Mouse (Mus musculus) intestine, embryonic 15.5 days (tissue): ENCODE measurements around the gene Saa1. TPM values are rescaled to one million over a fixed set of nuclear protein-coding genes. Genes with fewer than 3 reads are reported as not detected.
A peak's percentile ranks its signal among the peaks of the same experiment; 100 is the strongest.

ENCODE experiments used
- ATAC-seq: fragments of 200-750 bp; cut with Nextera tagmentation; 2 replicates; pipeline ENCODE4 v1.8.0; 2017; ENCODE audit warnings: moderate TSS enrichment, moderate library complexity
- H3K27ac ChIP-seq: fragments of 300-500 bp; sonication (generic); 2 replicates; pipeline ENCODE4 v1.5.1; 2015; ENCODE audit warnings: mild to moderate bottlenecking, inconsistent platforms
- H3K27me3 ChIP-seq: fragments of 300-500 bp; sonication (generic); replicated peaks from 2 replicates; pipeline ENCODE4 v1.6.1; 2015; ENCODE audit warnings: inconsistent platforms
- H3K36me3 ChIP-seq: fragments of 300-500 bp; sonication (generic); 2 replicates; pipeline ENCODE4 v1.6.1; 2015; ENCODE audit warnings: inconsistent platforms
- H3K4me1 ChIP-seq: fragments of 300-500 bp; sonication (generic); replicated peaks from 2 replicates; pipeline ENCODE4 v1.6.1; 2015; ENCODE audit warnings: inconsistent platforms
- H3K4me2 ChIP-seq: fragments of 300-500 bp; sonication (generic); replicated peaks from 2 replicates; pipeline ENCODE4 v1.6.1; 2015; ENCODE audit warnings: mild to moderate bottlenecking, inconsistent platforms
- H3K4me3 ChIP-seq: fragments of 300-500 bp; sonication (generic); replicated peaks from 2 replicates; pipeline ENCODE4 v1.5.1; 2015; ENCODE audit warnings: inconsistent platforms
- H3K9ac ChIP-seq: fragments of 300-500 bp; sonication (generic); 2 replicates; pipeline ENCODE4 v1.6.1; 2015; ENCODE audit warnings: inconsistent platforms
- H3K9me3 ChIP-seq: fragments of 300-500 bp; sonication (generic); 2 replicates; pipeline ENCODE4 v1.6.1; 2016; ENCODE audit warnings: inconsistent platforms
- WGBS: fragments of 180-500 bp; shearing (Covaris S2); methylation state at CpG from one replicate; pipeline ENCODE4 v1.1.7; 2015; 5-methylcytosine and 5-hydroxymethylcytosine counted together
- polyA plus RNA-seq: library from polyadenylated mRNA; unstranded; fragments of >200 nt; fragmentation: Nextera tagmentation; extraction: Ambion mirVana; gene quantifications from 2 replicates; pipeline ENCODE4 v1.2.1, GENCODE M21; 2015

Gene Saa1
- polyA plus RNA-seq, 1 experiment from 2014 or later, result 0.77 TPM

- no peaks in the 10 kb centered on the region for H3K4me1 ChIP-seq
- no peak overlapping the region for H3K27ac ChIP-seq
- H3K9me3 ChIP-seq, result no peaks in the 10 kb centered on the region
- 73% methylated on average over 12 of the region's 12 CpGs for WGBS
- no peaks in the 10 kb centered on the region for H3K36me3 ChIP-seq
- ATAC-seq, result peak; percentile 89
- no peak overlapping the region for H3K4me3 ChIP-seq
- H3K27me3 ChIP-seq, result no peaks in the 10 kb centered on the region
- H3K9ac ChIP-seq, result no peak overlapping the region
- no peak overlapping the region for H3K4me2 ChIP-seq
These were observed 4.0 kb downstream of the Saa1 start for GRCm38 (mm10) chr7:46738561-46739460.

DNA sequence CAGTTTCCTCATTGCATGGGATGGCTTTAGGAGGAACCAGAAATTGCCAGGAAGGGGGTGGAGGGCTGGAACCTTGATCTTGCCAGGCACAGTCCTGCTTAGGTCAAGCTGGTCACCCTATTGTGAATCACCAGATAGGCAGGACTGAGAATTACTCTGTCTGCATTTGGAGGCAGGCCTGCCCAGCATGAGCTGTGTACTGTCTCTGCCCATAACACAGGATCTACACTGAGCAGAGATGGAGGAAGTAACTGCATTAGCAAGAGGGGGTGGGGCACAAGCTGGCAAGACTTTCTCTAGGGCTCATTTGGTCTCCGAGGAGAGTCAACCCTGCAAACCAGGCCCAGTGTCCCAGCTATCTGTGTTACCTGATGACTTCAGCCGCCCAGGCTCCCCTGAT, 7.8 kb downstream of the Saa1 start:
- Histone ChIP-seq H3K9me3 (no peaks in the 10 kb centered on the region), H3K4me1 (no peaks in the 10 kb centered on the region), H3K4me3 (no peak overlapping the region), H3K4me2 (no peak overlapping the region), H3K27ac (no peak overlapping the region), H3K27me3 (no peaks in the 10 kb centered on the region), H3K36me3 (no peaks in the 10 kb centered on the region), H3K9ac (no peak overlapping the region)
- ATAC-seq, result no peak
- 74% methylated on average over 2 of the region's 2 CpGs for WGBS

- Histone ChIP-seq H3K27me3 (no peaks in the 10 kb centered on the region), H3K4me1 (no peaks in the 10 kb centered on the region), H3K36me3 (no peaks in the 10 kb centered on the region), H3K9me3 (no peaks in the 10 kb centered on the region), H3K4me3 (no peak within 1 kb of the TSS), H3K27ac (no peak within 1 kb of the TSS), H3K4me2 (no peak within 1 kb of the TSS), H3K9ac (no peak within 1 kb of the TSS)
- ATAC-seq, result no peak
- 75% methylated on average over 4 of the region's 4 CpGs for WGBS
These were observed 10.3 kb downstream of the Saa1 start, which contains the start of gene Saa4 for GRCm38 (mm10) chr7:46732458-46732857. Gene Saa4, minus strand, starts transcription at chr7:46732603.

- no peaks in the 10 kb centered on the region for H3K4me1 ChIP-seq
- no peak overlapping the region for H3K9ac ChIP-seq
- no peak overlapping the region for H3K4me3 ChIP-seq
- H3K27me3 ChIP-seq, result no peaks in the 10 kb centered on the region
- ATAC-seq, result no peak
- H3K27ac ChIP-seq, result no peak overlapping the region
- no peaks in the 10 kb centered on the region for H3K9me3 ChIP-seq
- H3K4me2 ChIP-seq, result no peak overlapping the region
- H3K36me3 ChIP-seq, result no peaks in the 10 kb centered on the region
- 88% methylated on average over 1 of the region's 1 CpGs for WGBS
These were observed 15.2 kb downstream of the Saa1 start for GRCm38 (mm10) chr7:46727584-46727983.

DNA sequence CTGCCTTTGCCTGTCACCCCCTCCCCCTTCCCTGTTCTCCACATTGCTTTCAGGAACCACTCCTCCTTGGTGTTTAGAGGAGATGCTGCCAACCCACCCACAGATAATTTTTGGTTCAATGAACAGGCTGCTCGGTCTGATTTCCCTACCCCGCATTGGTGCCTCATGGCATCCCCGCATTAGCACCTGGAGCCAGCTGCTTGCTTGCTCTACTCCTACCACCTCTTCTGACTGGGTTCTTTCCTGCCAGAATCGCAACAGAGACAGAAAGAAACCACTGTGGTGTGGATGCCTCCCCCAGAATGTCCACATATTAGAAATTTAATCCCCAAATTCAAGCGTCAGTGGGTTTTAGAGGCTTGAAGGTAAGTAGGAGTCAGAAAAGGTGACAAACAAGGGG, 18.4 kb downstream of the Saa1 start:
- no peaks in the 10 kb centered on the region for H3K9me3 ChIP-seq

GRCm38 (mm10) chr7:46723849-46724248, 18.9 kb downstream of the Saa1 start:
- H3K4me1 ChIP-seq, result no peaks in the 10 kb centered on the region
- H3K36me3 ChIP-seq, result no peaks in the 10 kb centered on the region
- 68% methylated on average over 3 of the region's 3 CpGs for WGBS
- no peak overlapping the region for H3K4me3 ChIP-seq
- no peak overlapping the region for H3K27ac ChIP-seq
- H3K9me3 ChIP-seq, result no peaks in the 10 kb centered on the region
- ATAC-seq, result peak; percentile 81
- H3K9ac ChIP-seq, result no peak overlapping the region
- no peaks in the 10 kb centered on the region for H3K27me3 ChIP-seq
- H3K4me2 ChIP-seq, result no peak overlapping the region

More for the DNA sequence above, 18.4 kb downstream of the Saa1 start:
- Histone ChIP-seq H3K4me1 (no peaks in the 10 kb centered on the region), H3K27ac (no peak overlapping the region), H3K9ac (no peak overlapping the region), H3K4me3 (no peak overlapping the region), H3K4me2 (no peak overlapping the region), H3K27me3 (no peaks in the 10 kb centered on the region), H3K36me3 (no peaks in the 10 kb centered on the region)
- WGBS, result 83% methylated on average over 5 of the region's 5 CpGs
- ATAC-seq, result no peak

- Histone ChIP-seq H3K4me2 (no peak overlapping the region), H3K9me3 (no peaks in the 10 kb centered on the region), H3K4me3 (no peak overlapping the region), H3K36me3 (no peaks in the 10 kb centered on the region), H3K9ac (no peak overlapping the region), H3K4me1 (no peaks in the 10 kb centered on the region), H3K27me3 (no peaks in the 10 kb centered on the region), H3K27ac (no peak overlapping the region)
- peak; percentile 64; the same call in 1 of the 2 replicates for ATAC-seq
- 92% methylated on average over 6 of the region's 6 CpGs for WGBS
These were observed 19.4 kb downstream of the Saa1 start for GRCm38 (mm10) chr7:46723354-46723753.

DNA sequence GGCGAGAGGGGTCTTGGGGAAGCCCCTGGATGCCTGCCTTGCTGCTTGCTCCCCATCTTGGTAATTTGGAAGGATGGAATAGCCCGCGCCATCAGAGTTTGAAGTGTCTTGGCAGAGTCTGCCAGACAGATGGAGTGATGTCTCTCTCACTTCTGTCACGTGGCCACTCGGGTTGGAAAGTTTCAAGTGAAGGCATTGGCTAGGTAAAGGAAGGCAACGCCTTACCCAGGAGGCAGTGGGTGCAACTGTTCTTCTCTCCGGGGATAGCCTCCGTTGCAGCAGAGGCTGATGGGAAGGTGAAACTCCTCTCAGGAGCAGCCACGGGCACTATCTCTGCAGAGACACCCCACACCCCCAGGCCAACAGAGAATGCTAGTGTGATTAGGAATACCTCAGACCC, 22.3 kb downstream of the Saa1 start:
- WGBS, result 80% methylated on average over 9 of the region's 9 CpGs
- Histone ChIP-seq H3K4me3 (no peak overlapping the region), H3K9ac (no peak overlapping the region), H3K4me2 (no peak overlapping the region), H3K27ac (no peak overlapping the region), H3K4me1 (no peaks in the 10 kb centered on the region), H3K27me3 (no peaks in the 10 kb centered on the region), H3K9me3 (no peaks in the 10 kb centered on the region), H3K36me3 (no peaks in the 10 kb centered on the region)
- ATAC-seq, result no peak

GRCm38 (mm10) chr7:46719526-46719925, 23.3 kb downstream of the Saa1 start:
- H3K27ac ChIP-seq, result no peak overlapping the region
- H3K36me3 ChIP-seq, result no peaks in the 10 kb centered on the region
- ATAC-seq, result peak; percentile 44
- WGBS, result 55% methylated on average over 7 of the region's 7 CpGs
- H3K9ac ChIP-seq, result no peak overlapping the region
- H3K4me2 ChIP-seq, result no peak overlapping the region
- no peak overlapping the region for H3K4me3 ChIP-seq
- no peaks in the 10 kb centered on the region for H3K9me3 ChIP-seq
- no peaks in the 10 kb centered on the region for H3K27me3 ChIP-seq
- H3K4me1 ChIP-seq, result no peaks in the 10 kb centered on the region

- H3K9me3 ChIP-seq, result no peaks in the 10 kb centered on the region
These were observed 24.0 kb downstream of the Saa1 start for GRCm38 (mm10) chr7:46718591-46719270.

DNA sequence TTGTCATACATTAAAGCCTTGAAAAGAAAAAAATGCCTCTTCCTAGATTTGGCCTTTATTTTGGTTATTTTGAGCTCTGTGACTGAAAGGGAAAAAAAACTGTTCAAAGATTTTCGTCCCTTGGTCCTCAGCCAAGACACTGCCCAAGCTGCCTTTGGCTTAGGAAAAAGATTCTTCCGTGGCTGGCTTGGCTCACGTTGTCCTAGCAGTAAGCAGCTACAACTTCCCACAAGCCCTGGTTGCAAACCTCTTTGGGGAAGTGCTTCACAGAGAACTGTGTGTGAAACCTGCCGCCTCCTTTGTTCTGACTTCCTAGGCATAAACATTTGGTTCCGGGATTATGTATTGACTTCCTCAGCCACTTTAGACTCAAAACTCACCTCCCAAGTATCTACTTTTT, 25.9 kb downstream of the Saa1 start:
- no peaks in the 10 kb centered on the region for H3K36me3 ChIP-seq
- WGBS, result 35% methylated on average over 5 of the region's 5 CpGs
- H3K27me3 ChIP-seq, result no peaks in the 10 kb centered on the region
- no peak overlapping the region for H3K4me2 ChIP-seq
- H3K4me1 ChIP-seq, result no peaks in the 10 kb centered on the region
- no peaks in the 10 kb centered on the region for H3K9me3 ChIP-seq
- no peak for ATAC-seq
- no peak overlapping the region for H3K27ac ChIP-seq
- no peak overlapping the region for H3K9ac ChIP-seq
- no peak overlapping the region for H3K4me3 ChIP-seq

More at GRCm38 (mm10) chr7:46718591-46719270, 24.0 kb downstream of the Saa1 start:
- WGBS, result 83% methylated on average over 7 of the region's 7 CpGs
- H3K4me2 ChIP-seq, result no peak overlapping the region
- no peaks in the 10 kb centered on the region for H3K27me3 ChIP-seq
- H3K9ac ChIP-seq, result no peak overlapping the region
- no peak for ATAC-seq
- no peaks in the 10 kb centered on the region for H3K4me1 ChIP-seq
- H3K36me3 ChIP-seq, result no peaks in the 10 kb centered on the region
- no peak overlapping the region for H3K27ac ChIP-seq
- no peak overlapping the region for H3K4me3 ChIP-seq

- no peak within 1 kb of the TSS for H3K27ac ChIP-seq
- no peak for ATAC-seq
- H3K36me3 ChIP-seq, result no peaks in the 10 kb centered on the region
- no peaks in the 10 kb centered on the region for H3K9me3 ChIP-seq
- WGBS, result 89% methylated on average over 5 of the region's 5 CpGs
- no peaks in the 10 kb centered on the region for H3K4me1 ChIP-seq
- no peaks in the 10 kb centered on the region for H3K27me3 ChIP-seq
- H3K4me2 ChIP-seq, result no peak within 1 kb of the TSS
- no peak within 1 kb of the TSS for H3K9ac ChIP-seq
- H3K4me3 ChIP-seq, result no peak within 1 kb of the TSS
These were observed 27.2 kb downstream of the Saa1 start, which contains the start of gene Saa3 for GRCm38 (mm10) chr7:46715600-46715999. Gene Saa3, minus strand, starts transcription at chr7:46715700.
